Mouse (Mus musculus): ENCODE results near the gene Fv1. TPM values are rescaled to one million over a fixed set of nuclear protein-coding genes. Genes with fewer than 3 reads are reported as not detected.

Gene Fv1
- polyA plus RNA-seq, 1 experiment, result 1.0 TPM

- no peaks in the 10 kb centered on the region; the same call in 1 of the 2 replicates for H3K36me3 ChIP-seq (ENCODE audit: control insufficient read depth, insufficient read depth, low read length)
- no peaks in the 10 kb centered on the region for H3K27me3 ChIP-seq (replicated peaks; ENCODE audit: control insufficient read depth, insufficient read depth, low read length)
- H3K4me1 ChIP-seq (ENCODE audit: control insufficient read depth, insufficient read depth, low read length), result 0 out of 2 replicates have a peak, but pooled peaks cover 9% of the 10 kb centered on the region
- no peak overlapping the region for H3K27ac ChIP-seq (ENCODE audit: insufficient read depth, low read depth, low read length)
- TF ChIP-seq POLR2A (IDR thresholded peaks at IDR 0.05; ENCODE audit: low read depth, low read length), result no peak
- no peak for TF ChIP-seq CTCF (conservative IDR thresholded peaks at IDR 0.05; ENCODE audit: insufficient read depth, insufficient read length, low read depth, low read length)
- 83% methylated on average over 5 of the region's 5 CpGs for WGBS
- DNase-seq, result no peak
- H3K4me3 ChIP-seq (ENCODE audit: insufficient read depth, low read depth, low read length), result no peak overlapping the region
Measured at GRCm38 (mm10) chr4:147906230-147906629, 37.5 kb downstream of the Fv1 start.

GRCm38 (mm10) chr4:147909486-147909885, 40.7 kb downstream of the Fv1 start:
- no peak for DNase-seq
- Histone ChIP-seq H3K27ac (ENCODE audit: insufficient read depth, low read depth, low read length) (no peak overlapping the region), H3K27me3 (replicated peaks; ENCODE audit: control insufficient read depth, insufficient read depth, low read length) (no peaks in the 10 kb centered on the region), H3K36me3 (ENCODE audit: control insufficient read depth, insufficient read depth, low read length) (no peaks in the 10 kb centered on the region), H3K4me3 (ENCODE audit: insufficient read depth, low read depth, low read length) (no peak overlapping the region), H3K4me1 (ENCODE audit: control insufficient read depth, insufficient read depth, low read length) (no peaks in the 10 kb centered on the region)
- 89% methylated on average over 5 of the region's 5 CpGs for WGBS
- TF ChIP-seq CTCF (conservative IDR thresholded peaks at IDR 0.05; ENCODE audit: insufficient read depth, insufficient read length, low read depth, low read length) (no peak), POLR2A (IDR thresholded peaks at IDR 0.05; ENCODE audit: low read depth, low read length) (no peak)

GRCm38 (mm10) chr4:147918459-147919121, 49.8 kb downstream of the Fv1 start:
- no peaks in the 10 kb centered on the region for H3K36me3 ChIP-seq (ENCODE audit: control insufficient read depth, insufficient read depth, low read length)
- 58% methylated on average over 7 of the region's 7 CpGs for WGBS
- peak; percentile 69 for DNase-seq

More at GRCm38 (mm10) chr4:147918459-147919121, 49.8 kb downstream of the Fv1 start:
- H3K4me1 ChIP-seq (ENCODE audit: control insufficient read depth, insufficient read depth, low read length), result no peaks in the 10 kb centered on the region
- H3K4me3 ChIP-seq (ENCODE audit: insufficient read depth, low read depth, low read length), result no peak overlapping the region
- no peak overlapping the region for H3K27ac ChIP-seq (ENCODE audit: insufficient read depth, low read depth, low read length)
- TF ChIP-seq POLR2A (IDR thresholded peaks at IDR 0.05; ENCODE audit: low read depth, low read length) (no peak), CTCF (conservative IDR thresholded peaks at IDR 0.05; ENCODE audit: insufficient read depth, insufficient read length, low read depth, low read length) (peak; percentile 56)
- no peaks in the 10 kb centered on the region for H3K27me3 ChIP-seq (replicated peaks; ENCODE audit: control insufficient read depth, insufficient read depth, low read length)

Other genes with a start within 250 kb of the Fv1 start
- gene Zfp979, start 226.5 kb upstream of the Fv1 start, polyA plus RNA-seq (2012; rRNA removed), result 0.08 and 0.31 TPM in 2 replicates
- gene Zfp534, start 166.4 kb upstream of the Fv1 start, polyA plus RNA-seq (2012; rRNA removed), result not detected in 2 replicates
- gene Zfp984, start 59.2 kb upstream of the Fv1 start, polyA plus RNA-seq (2012; rRNA removed), result 0.30 and 0.70 TPM in 2 replicates
- 0.90 and 1.2 TPM in 2 replicates for gene Zfp933, start 20.6 kb upstream of the Fv1 start, polyA plus RNA-seq (2012; rRNA removed)
- 27.7 and 35.6 TPM in 2 replicates for gene Miip, start 163 bp upstream of the Fv1 start, polyA plus RNA-seq (2012; rRNA removed)
- gene Mfn2, start 35.7 kb downstream of the Fv1 start, polyA plus RNA-seq (2012; rRNA removed), result 82.8 and 85.5 TPM in 2 replicates
- 42.1 and 45.9 TPM in 2 replicates for gene Plod1, start 67.8 kb downstream of the Fv1 start, polyA plus RNA-seq (2012; rRNA removed)
- gene 2510039O18Rik, start 71.9 kb downstream of the Fv1 start, polyA plus RNA-seq (2012; rRNA removed), result 62.6 and 82.4 TPM in 2 replicates
- gene Nppb, start 116.8 kb downstream of the Fv1 start, polyA plus RNA-seq (2012; rRNA removed), result not detected in 2 replicates
- 0.30 and 0.58 TPM in 2 replicates for gene Nppa, start 131.7 kb downstream of the Fv1 start, polyA plus RNA-seq (2012; rRNA removed)
- 28.8 and 32.3 TPM in 2 replicates for gene Clcn6, start 169.8 kb downstream of the Fv1 start, polyA plus RNA-seq (2012; rRNA removed)
- 36.3 and 48.4 TPM in 2 replicates for gene Mthfr, start 170.1 kb downstream of the Fv1 start, polyA plus RNA-seq (2012; rRNA removed)
- gene Agtrap, start 219.1 kb downstream of the Fv1 start, polyA plus RNA-seq (2012; rRNA removed), result 111 and 119 TPM in 2 replicates